Mouse (Mus musculus) heart, postnatal 0 days (tissue): ENCODE data around the gene Fan1. TPM values are rescaled to one million over a fixed set of nuclear protein-coding genes. Genes with fewer than 3 reads are reported as not detected.

Experiments used
- ATAC-seq: fragments of 200-750 bp; cut with Nextera tagmentation; 2 replicates; pipeline ENCODE4 v1.8.0; 2017; ENCODE audit warnings: low read depth, moderate number of reproducible peaks, moderate library complexity; ENCODE audit not compliant: insufficient read depth
- DNase-seq: peaks from one replicate; pipeline ENCODE4 v3.0.0-alpha.2; 2016; ENCODE audit warnings: low spot score
- H3K27ac ChIP-seq: fragments of 300-500 bp; sonication (generic); 2 replicates; pipeline ENCODE4 v1.5.1; 2014; ENCODE audit warnings: low read depth, mild to moderate bottlenecking
- H3K27me3 ChIP-seq: fragments of 300-500 bp; sonication (generic); 2 replicates; pipeline ENCODE4 v1.6.1; 2014; ENCODE audit warnings: low read length, mixed read lengths; ENCODE audit not compliant: control insufficient read depth, insufficient read depth
- H3K36me3 ChIP-seq: fragments of 300-500 bp; sonication (generic); replicated peaks from 2 replicates; pipeline ENCODE4 v1.6.1; 2014; ENCODE audit warnings: low read length, mixed read lengths; ENCODE audit not compliant: control insufficient read depth, insufficient read depth
- H3K4me1 ChIP-seq: fragments of 300-500 bp; sonication (generic); 2 replicates; pipeline ENCODE4 v1.6.1; 2014; ENCODE audit warnings: antibody characterized with exemption; ENCODE audit not compliant: control insufficient read depth, insufficient read depth
- H3K4me2 ChIP-seq: fragments of 300-500 bp; sonication (generic); 2 replicates; pipeline ENCODE4 v1.6.1; 2014; ENCODE audit warnings: low read depth, mild to moderate bottlenecking, low read length, moderate library complexity
- H3K4me3 ChIP-seq: fragments of 300-500 bp; sonication (generic); 2 replicates; pipeline ENCODE4 v1.5.1; 2014; ENCODE audit warnings: low read depth, low read length
- H3K9ac ChIP-seq: fragments of 300-500 bp; sonication (generic); replicated peaks from 2 replicates; pipeline ENCODE4 v1.6.1; 2014; ENCODE audit warnings: low read depth, low read length, mixed read lengths
- H3K9me3 ChIP-seq: fragments of 300-500 bp; sonication (generic); replicated peaks from 2 replicates; pipeline ENCODE4 v1.6.1; 2016; ENCODE audit warnings: low read length; ENCODE audit not compliant: control insufficient read depth
- CTCF ChIP-seq: IDR thresholded peaks from 2 replicates; pipeline ENCODE4 v1.5.1; 2016; ENCODE audit warnings: antibody characterized with exemption, control low read depth, low read depth
- EP300 ChIP-seq: IDR thresholded peaks from 2 replicates; pipeline ENCODE4 v1.6.1; 2016; ENCODE audit warnings: antibody characterized with exemption, low read depth
- WGBS: fragments of 180-500 bp; shearing (Covaris S2); extraction: QIAGEN DNeasy Blood & Tissue Kit; methylation state at CpG from one replicate; pipeline ENCODE4 v1.1.7; 2014; 5-methylcytosine and 5-hydroxymethylcytosine counted together
- polyA plus RNA-seq: library from polyadenylated mRNA; unstranded; fragments of >200 nt; fragmentation: Nextera tagmentation; extraction: Ambion mirVana; gene quantifications from 2 replicates; pipeline ENCODE4 v1.2.1, GENCODE M21; 2015
- total RNA-seq: library from RNA; depleted of rRNA; stranded (reverse); fragments of >200 nt; gene quantifications from 2 replicates; pipeline ENCODE4 v1.2.3, GENCODE M21; 2014; ENCODE audit warnings: low replicate concordance

The Fan1 gene
- total and polyA plus RNA-seq, 2 experiments from 2014 or later: 3.9 to 8.9 TPM

GRCm38 (mm10) chr7:64354206-64354605 is 19.7 kb downstream of the Fan1 start:
- Histone ChIP-seq H3K36me3 (peaks cover 39% of the 10 kb centered on the region), H3K4me1 (no peaks in the 10 kb centered on the region), H3K4me2 (no peak overlapping the region), H3K9me3 (no peaks in the 10 kb centered on the region), H3K4me3 (no peak overlapping the region), H3K27ac (no peak overlapping the region), H3K27me3 (no peaks in the 10 kb centered on the region), H3K9ac (no peak overlapping the region)
- WGBS: 62% methylated on average over 14 of the region's 14 CpGs
- DNase-seq (no peak), ATAC-seq (no peak)
- no peak for TF ChIP-seq EP300
- no peak for TF ChIP-seq CTCF

GRCm38 (mm10) chr7:64351087-64351486 is 22.8 kb downstream of the Fan1 start:
- Histone ChIP-seq H3K9me3 (no peaks in the 10 kb centered on the region), H3K4me3 (no peak overlapping the region), H3K27me3 (no peaks in the 10 kb centered on the region), H3K9ac (no peak overlapping the region), H3K36me3 (peaks cover 59% of the 10 kb centered on the region), H3K27ac (no peak overlapping the region), H3K4me2 (no peak overlapping the region), H3K4me1 (no peaks in the 10 kb centered on the region)
- TF ChIP-seq CTCF (no peak), EP300 (no peak)
- DNase-seq (no peak), ATAC-seq (no peak)
- 62% methylated on average over 4 of the region's 4 CpGs for WGBS

DNA sequence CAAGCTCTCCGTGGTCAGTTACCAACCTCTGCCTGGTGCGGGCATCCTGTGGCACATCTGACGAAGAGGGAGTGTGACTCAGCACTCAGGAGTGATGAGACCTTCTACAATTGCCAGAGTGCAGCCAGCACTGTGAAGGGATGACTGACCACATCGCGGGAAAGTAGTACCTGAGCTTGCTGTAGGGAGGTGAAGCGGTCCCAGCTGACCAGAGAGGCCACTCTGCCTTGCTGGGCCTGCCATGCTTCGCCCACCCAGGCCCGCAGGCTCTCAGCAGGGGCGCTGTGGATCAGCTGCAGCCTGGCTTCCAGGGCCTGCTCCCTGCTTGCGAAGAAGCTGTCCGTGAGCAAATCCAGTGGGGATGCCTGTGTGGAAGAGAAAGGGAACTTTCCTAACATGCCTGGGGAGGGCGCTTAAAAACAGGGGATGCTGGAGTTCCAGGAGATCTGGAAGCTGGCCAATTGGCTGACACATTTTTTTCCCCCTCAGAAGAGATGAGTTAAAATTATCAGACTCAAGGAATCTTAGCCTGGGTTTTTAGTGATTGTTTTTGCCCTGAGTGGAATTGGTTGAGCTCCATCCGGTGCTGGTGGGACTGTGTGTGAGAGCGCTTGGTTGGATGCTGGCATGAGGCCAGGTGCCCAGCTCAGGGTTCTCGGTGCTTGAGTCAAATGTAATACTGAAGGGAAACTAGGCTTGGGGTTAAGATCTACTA is 24.6 kb downstream of the Fan1 start:
- DNase-seq (no peak), ATAC-seq (no peak)
- Histone ChIP-seq H3K9ac (no peak overlapping the region), H3K27ac (no peak overlapping the region), H3K36me3 (peaks cover 67% of the 10 kb centered on the region), H3K4me2 (no peak overlapping the region), H3K4me3 (no peak overlapping the region), H3K4me1 (no peaks in the 10 kb centered on the region), H3K27me3 (no peaks in the 10 kb centered on the region), H3K9me3 (no peaks in the 10 kb centered on the region)
- TF ChIP-seq CTCF: no peak
- no peak for TF ChIP-seq EP300
- 76% methylated on average over 15 of the region's 15 CpGs for WGBS

DNA sequence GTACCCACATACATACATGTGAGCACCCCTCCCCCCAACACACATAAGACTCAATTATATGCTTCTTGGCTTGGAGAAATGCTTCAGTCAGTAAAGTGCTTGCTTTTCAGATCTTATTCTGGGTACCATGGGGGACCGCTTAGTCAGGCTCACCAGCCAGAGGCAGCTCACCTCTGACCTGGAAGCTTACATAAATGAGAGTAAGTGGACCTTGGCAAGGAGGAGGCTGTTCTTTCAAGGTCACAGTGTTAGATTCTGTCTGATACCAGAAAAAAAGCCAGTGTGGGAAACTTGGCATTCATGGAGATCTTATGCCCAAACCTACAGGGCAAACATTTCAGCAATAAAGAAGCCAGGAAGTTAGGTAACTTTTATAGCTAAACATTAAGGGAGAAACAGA is 26.1 kb downstream of the Fan1 start:
- H3K4me1 ChIP-seq: no peaks in the 10 kb centered on the region
- no peaks in the 10 kb centered on the region for H3K27me3 ChIP-seq
- WGBS: 93% methylated on average over 1 of the region's 1 CpGs
- H3K9ac ChIP-seq: no peak overlapping the region
- no peaks in the 10 kb centered on the region for H3K9me3 ChIP-seq
- ATAC-seq (no peak), DNase-seq (no peak)
- H3K27ac ChIP-seq: no peak overlapping the region
- H3K4me2 ChIP-seq: no peak overlapping the region
- H3K36me3 ChIP-seq: peaks cover 58% of the 10 kb centered on the region
- no peak overlapping the region for H3K4me3 ChIP-seq
- no peak for TF ChIP-seq CTCF
- no peak for TF ChIP-seq EP300

GRCm38 (mm10) chr7:64332686-64333085 is 41.2 kb downstream of the Fan1 start:
- Histone ChIP-seq H3K4me2 (no peak overlapping the region), H3K9me3 (no peaks in the 10 kb centered on the region), H3K36me3 (peaks cover 53% of the 10 kb centered on the region), H3K9ac (no peak overlapping the region), H3K4me3 (no peak overlapping the region), H3K4me1 (no peaks in the 10 kb centered on the region), H3K27me3 (no peaks in the 10 kb centered on the region), H3K27ac (no peak overlapping the region)
- WGBS: 90% methylated on average over 1 of the region's 1 CpGs
- ATAC-seq: no peak
- DNase-seq: no peak
- no peak for TF ChIP-seq EP300
- no peak for TF ChIP-seq CTCF

GRCm38 (mm10) chr7:64331309-64331708 is 42.6 kb downstream of the Fan1 start:
- no peak overlapping the region for H3K4me2 ChIP-seq
- 85% methylated on average over 3 of the region's 3 CpGs for WGBS
- no peak for DNase-seq
- H3K9me3 ChIP-seq: no peaks in the 10 kb centered on the region
- no peaks in the 10 kb centered on the region for H3K27me3 ChIP-seq
- TF ChIP-seq CTCF (no peak), EP300 (no peak)
- H3K4me1 ChIP-seq: no peaks in the 10 kb centered on the region
- no peak overlapping the region for H3K9ac ChIP-seq
- peaks cover 45% of the 10 kb centered on the region for H3K36me3 ChIP-seq
- no peak overlapping the region for H3K27ac ChIP-seq
- ATAC-seq: no peak
- no peak overlapping the region for H3K4me3 ChIP-seq
